Mouse (Mus musculus): ENCODE measurements at regions not wholly inside any gene's neighbourhood (a gene's known extent, or its start where the extent isn't known, plus 50 kb on each side); places are given as distances from the start of the nearest gene placed in this dataset.

GRCm38 (mm10) chr3:118062569-118062968, 193.8 kb upstream of the Snx7 start:
- DNase-seq (ENCODE audit: low read depth): no peak
- no peak for TF ChIP-seq POLR2A (IDR thresholded peaks at IDR 0.05; ENCODE audit: borderline replicate concordance, extremely low read depth, insufficient read depth, insufficient read length, poor library complexity, severe bottlenecking)
- TF ChIP-seq CTCF (IDR thresholded peaks at IDR 0.05; ENCODE audit: borderline replicate concordance, extremely low read depth, insufficient read depth, insufficient read length): no peak

- TF ChIP-seq POLR2A (IDR thresholded peaks at IDR 0.05; ENCODE audit: borderline replicate concordance, extremely low read depth, insufficient read depth, insufficient read length, poor library complexity, severe bottlenecking) (no peak), CTCF (IDR thresholded peaks at IDR 0.05; ENCODE audit: borderline replicate concordance, extremely low read depth, insufficient read depth, insufficient read length) (no peak)
- DNase-seq (ENCODE audit: low read depth): peak; percentile 44
Observed at GRCm38 (mm10) chr3:118047016-118047415, 178.3 kb upstream of the Snx7 start.

- no peak for TF ChIP-seq POLR2A (IDR thresholded peaks at IDR 0.05; ENCODE audit: borderline replicate concordance, extremely low read depth, insufficient read depth, insufficient read length, poor library complexity, severe bottlenecking)
- peak; percentile 60 for DNase-seq (ENCODE audit: low read depth)
Observed at GRCm38 (mm10) chr3:118046536-118046935, 177.8 kb upstream of the Snx7 start.

GRCm38 (mm10) chr3:118036501-118036900, 167.8 kb upstream of the Snx7 start:
- TF ChIP-seq CTCF (IDR thresholded peaks at IDR 0.05; ENCODE audit: borderline replicate concordance, extremely low read depth, insufficient read depth, insufficient read length) (no peak), POLR2A (IDR thresholded peaks at IDR 0.05; ENCODE audit: borderline replicate concordance, extremely low read depth, insufficient read depth, insufficient read length, poor library complexity, severe bottlenecking) (no peak)
- no peak for DNase-seq (ENCODE audit: low read depth)

- DNase-seq (ENCODE audit: low read depth): peak; percentile 75
- TF ChIP-seq POLR2A (IDR thresholded peaks at IDR 0.05; ENCODE audit: borderline replicate concordance, extremely low read depth, insufficient read depth, insufficient read length, poor library complexity, severe bottlenecking) (no peak), CTCF (IDR thresholded peaks at IDR 0.05; ENCODE audit: borderline replicate concordance, extremely low read depth, insufficient read depth, insufficient read length) (no peak)
Observed at GRCm38 (mm10) chr3:117995401-117995800, 126.7 kb upstream of the Snx7 start.

- TF ChIP-seq CTCF (IDR thresholded peaks at IDR 0.05; ENCODE audit: borderline replicate concordance, extremely low read depth, insufficient read depth, insufficient read length): no peak
- TF ChIP-seq POLR2A (IDR thresholded peaks at IDR 0.05; ENCODE audit: borderline replicate concordance, extremely low read depth, insufficient read depth, insufficient read length, poor library complexity, severe bottlenecking): no peak
- no peak for DNase-seq (ENCODE audit: low read depth)
Observed at GRCm38 (mm10) chr3:117994110-117994509, 125.4 kb upstream of the Snx7 start.

- DNase-seq (ENCODE audit: low read depth): no peak
- TF ChIP-seq CTCF (IDR thresholded peaks at IDR 0.05; ENCODE audit: borderline replicate concordance, extremely low read depth, insufficient read depth, insufficient read length) (no peak), POLR2A (IDR thresholded peaks at IDR 0.05; ENCODE audit: borderline replicate concordance, extremely low read depth, insufficient read depth, insufficient read length, poor library complexity, severe bottlenecking) (no peak)
Observed at GRCm38 (mm10) chr3:117990561-117990960, 121.8 kb upstream of the Snx7 start.

GRCm38 (mm10) chr3:117988443-117988842, 119.7 kb upstream of the Snx7 start:
- TF ChIP-seq POLR2A (IDR thresholded peaks at IDR 0.05; ENCODE audit: borderline replicate concordance, extremely low read depth, insufficient read depth, insufficient read length, poor library complexity, severe bottlenecking): no peak
- no peak for TF ChIP-seq CTCF (IDR thresholded peaks at IDR 0.05; ENCODE audit: borderline replicate concordance, extremely low read depth, insufficient read depth, insufficient read length)
- DNase-seq (ENCODE audit: low read depth): peak; percentile 33

- TF ChIP-seq CTCF (IDR thresholded peaks at IDR 0.05; ENCODE audit: borderline replicate concordance, extremely low read depth, insufficient read depth, insufficient read length) (no peak), POLR2A (IDR thresholded peaks at IDR 0.05; ENCODE audit: borderline replicate concordance, extremely low read depth, insufficient read depth, insufficient read length, poor library complexity, severe bottlenecking) (no peak)
- peak; percentile 86 for DNase-seq (ENCODE audit: low read depth)
Observed at GRCm38 (mm10) chr3:117975638-117976037, 106.9 kb upstream of the Snx7 start.

- TF ChIP-seq POLR2A (IDR thresholded peaks at IDR 0.05; ENCODE audit: borderline replicate concordance, extremely low read depth, insufficient read depth, insufficient read length, poor library complexity, severe bottlenecking) (no peak), CTCF (IDR thresholded peaks at IDR 0.05; ENCODE audit: borderline replicate concordance, extremely low read depth, insufficient read depth, insufficient read length) (no peak)
- no peak for DNase-seq (ENCODE audit: low read depth)
Observed at GRCm38 (mm10) chr3:117968805-117969204, 100.1 kb upstream of the Snx7 start.

GRCm38 (mm10) chr3:117938426-117938825, 69.7 kb upstream of the Snx7 start:
- DNase-seq (ENCODE audit: low read depth): no peak
- TF ChIP-seq CTCF (IDR thresholded peaks at IDR 0.05; ENCODE audit: borderline replicate concordance, extremely low read depth, insufficient read depth, insufficient read length): no peak
- no peak for TF ChIP-seq POLR2A (IDR thresholded peaks at IDR 0.05; ENCODE audit: borderline replicate concordance, extremely low read depth, insufficient read depth, insufficient read length, poor library complexity, severe bottlenecking)

GRCm38 (mm10) chr3:117927527-117927926, 58.8 kb upstream of the Snx7 start:
- no peak for DNase-seq (ENCODE audit: low read depth)
- no peak for TF ChIP-seq CTCF (IDR thresholded peaks at IDR 0.05; ENCODE audit: borderline replicate concordance, extremely low read depth, insufficient read depth, insufficient read length)
- no peak for TF ChIP-seq POLR2A (IDR thresholded peaks at IDR 0.05; ENCODE audit: borderline replicate concordance, extremely low read depth, insufficient read depth, insufficient read length, poor library complexity, severe bottlenecking)
